Mouse (Mus musculus) testis, adult 2 months (tissue): ENCODE data around the gene Lrrc28. TPM values are rescaled to one million over a fixed set of nuclear protein-coding genes. Genes with fewer than 3 reads are reported as not detected.
"Not testable (repeated sequence)": the region's sequence is repeated elsewhere in the genome, so short reads cannot be mapped to it uniquely, and the experiment has no call there.

Source experiments
- H3K27ac ChIP-seq: fragments of 200-500 bp; 2 replicates; pipeline ENCODE4 v1.5.1; 2012; ENCODE audit warnings: low read depth, low read length; ENCODE audit not compliant: control insufficient read depth, insufficient read depth
- H3K27me3 ChIP-seq: fragments of 200-500 bp; 2 replicates; pipeline ENCODE4 v1.6.1; 2012; ENCODE audit warnings: mild to moderate bottlenecking, low read length, moderate library complexity; ENCODE audit not compliant: control insufficient read depth, insufficient read depth
- H3K36me3 ChIP-seq: fragments of 200-500 bp; 2 replicates; pipeline ENCODE4 v1.6.1; 2012; ENCODE audit warnings: mild to moderate bottlenecking, low read length; ENCODE audit not compliant: control insufficient read depth, insufficient read depth
- H3K4me1 ChIP-seq: fragments of 200-500 bp; 2 replicates; pipeline ENCODE4 v1.6.1; 2012; ENCODE audit warnings: low read length; ENCODE audit not compliant: control insufficient read depth, insufficient read depth
- H3K4me3 ChIP-seq: fragments of 200-500 bp; 2 replicates; pipeline ENCODE4 v1.5.1; 2012; ENCODE audit warnings: low read depth, mild to moderate bottlenecking, low read length, moderate library complexity, mixed read lengths; ENCODE audit not compliant: control insufficient read depth
- CTCF ChIP-seq: fragments of 200-500 bp; IDR thresholded peaks from 2 replicates; pipeline ENCODE4 v1.5.1; 2012; ENCODE audit warnings: low read depth, mild to moderate bottlenecking, inconsistent platforms, low read length, moderate library complexity; ENCODE audit not compliant: control insufficient read depth, insufficient read depth, insufficient replicate concordance
- POLR2A ChIP-seq: fragments of 200-500 bp; IDR thresholded peaks from 2 replicates; pipeline ENCODE4 v1.6.1; 2012; ENCODE audit warnings: low read depth, mild to moderate bottlenecking, inconsistent platforms, low read length, moderate library complexity; ENCODE audit not compliant: control insufficient read depth
- polyA plus RNA-seq: library from polyadenylated mRNA; depleted of rRNA; stranded (reverse); fragments of >200 nt; gene quantifications from 2 replicates; pipeline ENCODE4 v1.2.3, GENCODE M21; 2012

The Lrrc28 gene
- polyA plus RNA-seq, 1 experiment = 565 TPM

DNA sequence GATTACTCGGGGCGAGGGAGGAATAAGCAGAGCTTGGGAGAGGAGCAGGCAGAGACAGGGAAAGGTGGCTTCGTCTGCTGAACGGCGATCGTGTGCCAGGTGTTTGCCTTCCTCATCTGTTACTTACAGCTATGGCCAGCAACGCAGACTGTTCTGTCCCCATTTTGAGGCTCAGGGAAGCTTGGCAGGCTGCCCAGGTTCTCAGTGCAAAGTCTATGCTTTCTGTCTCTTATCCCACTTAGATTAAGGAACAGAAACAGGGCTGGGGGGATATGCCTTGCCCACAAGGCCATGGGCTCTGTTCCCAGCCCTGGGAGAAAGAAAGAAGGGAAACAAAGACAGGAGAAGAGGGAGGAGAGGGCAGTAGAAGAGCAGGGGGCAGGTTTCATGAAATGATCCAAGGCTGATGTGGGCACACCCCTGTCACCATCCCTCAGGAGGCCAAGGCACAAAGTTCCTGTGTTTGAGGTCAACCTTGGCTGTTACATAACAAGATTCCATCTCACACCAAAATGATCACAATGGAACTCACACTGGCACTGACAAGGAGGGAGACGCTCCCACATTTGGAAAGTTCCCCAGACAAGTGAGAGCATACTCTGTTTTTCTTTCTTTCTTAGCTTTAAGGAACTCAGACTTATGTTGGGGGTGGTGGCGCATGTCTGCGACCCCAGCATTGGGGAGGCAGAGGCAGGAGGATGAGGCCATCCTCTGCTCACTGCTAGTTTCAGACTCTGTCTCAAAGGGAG is 116.8 kb downstream of the Lrrc28 start:
- Histone ChIP-seq H3K36me3 (no peaks in the 10 kb centered on the region; the same call in 1 of the 2 replicates), H3K27me3 (no peaks in the 10 kb centered on the region), H3K4me1 (peaks cover 14% of the 10 kb centered on the region), H3K4me3 (no peak overlapping the region), H3K27ac (peak overlapping the region; percentile 32)
- TF ChIP-seq POLR2A = no peak
- TF ChIP-seq CTCF = no peak

GRCm38 (mm10) chr7:67525886-67526580 is 119.0 kb downstream of the Lrrc28 start:
- Histone ChIP-seq H3K27ac (no peak overlapping the region), H3K36me3 (no peaks in the 10 kb centered on the region; the same call in 1 of the 2 replicates), H3K4me3 (no peak overlapping the region), H3K27me3 (no peaks in the 10 kb centered on the region), H3K4me1 (peaks cover 14% of the 10 kb centered on the region)
- no peak for TF ChIP-seq POLR2A
- no peak for TF ChIP-seq CTCF

DNA sequence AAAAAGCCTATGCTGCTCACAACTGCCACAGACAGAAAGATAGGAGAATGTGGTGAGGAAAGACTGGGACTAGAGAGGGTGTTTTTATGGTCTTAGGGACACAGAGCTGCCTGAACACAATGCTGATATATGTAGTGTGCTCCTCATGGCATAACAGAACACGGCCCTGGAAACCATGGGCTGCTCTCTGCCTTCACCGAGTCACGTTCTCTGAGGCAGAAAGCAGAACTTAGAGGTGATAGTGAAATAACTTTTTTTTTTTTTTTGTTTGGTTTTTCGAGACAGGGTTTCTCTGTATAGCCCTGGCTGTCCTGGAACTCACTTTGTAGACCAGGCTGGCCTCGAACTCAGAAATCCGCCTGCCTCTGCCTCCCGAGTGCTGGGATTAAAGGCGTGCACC is 121.0 kb downstream of the Lrrc28 start:
- H3K27me3 ChIP-seq, H3K4me1 ChIP-seq, H3K27ac ChIP-seq, H3K36me3 ChIP-seq, H3K4me3 ChIP-seq: not testable (repeated sequence)

DNA sequence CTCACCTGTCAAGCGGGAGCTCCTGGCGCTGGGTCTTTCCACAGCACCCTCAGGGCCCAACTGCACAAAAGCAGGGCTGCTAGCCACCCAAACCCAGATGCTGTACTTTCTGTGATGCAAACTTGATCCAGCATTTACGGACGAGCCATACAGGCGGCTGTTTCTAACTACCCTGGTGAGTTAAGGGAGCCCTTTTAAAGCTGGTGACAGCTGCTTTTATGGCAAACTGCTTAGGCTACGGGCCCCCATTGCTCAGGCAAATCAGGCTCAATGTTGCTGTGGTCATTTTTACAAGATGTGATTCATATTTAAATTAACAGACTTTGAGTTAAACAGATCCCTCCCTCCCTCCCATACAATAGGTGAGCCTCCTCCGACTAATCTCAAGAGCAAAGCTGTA is 121.7 kb downstream of the Lrrc28 start:
- no peak for TF ChIP-seq CTCF
- TF ChIP-seq POLR2A = no peak
- no peaks in the 10 kb centered on the region for H3K27me3 ChIP-seq
- no peak overlapping the region for H3K27ac ChIP-seq
- H3K36me3 ChIP-seq = no peaks in the 10 kb centered on the region
- no peak overlapping the region for H3K4me3 ChIP-seq
- H3K4me1 ChIP-seq = peaks cover 3% of the 10 kb centered on the region

- H3K4me1 ChIP-seq, H3K36me3 ChIP-seq, H3K27ac ChIP-seq, H3K27me3 ChIP-seq, H3K4me3 ChIP-seq: not testable (repeated sequence)
These were observed 123.3 kb downstream of the Lrrc28 start for GRCm38 (mm10) chr7:67521731-67522130.

DNA sequence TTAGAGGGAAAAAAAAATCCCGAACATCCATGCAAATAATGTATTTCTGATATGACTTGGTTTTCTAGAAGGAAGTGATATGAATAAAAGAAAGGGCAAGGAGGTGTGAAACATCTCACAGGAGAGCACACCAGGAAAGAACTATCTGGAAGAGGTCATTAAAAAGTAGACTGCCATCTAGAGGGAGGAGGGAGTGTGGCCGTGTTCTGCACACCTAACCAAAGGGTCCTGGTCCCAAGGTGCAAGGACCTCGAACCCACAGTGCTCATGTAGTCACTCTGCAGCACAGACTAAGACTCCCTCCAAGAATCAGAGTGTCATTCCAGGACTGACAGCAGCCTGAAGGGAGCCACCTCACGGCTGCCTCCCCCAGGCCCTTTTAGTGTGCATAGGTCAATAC is 124.1 kb downstream of the Lrrc28 start:
- H3K36me3 ChIP-seq = no peaks in the 10 kb centered on the region
- TF ChIP-seq CTCF (peak; percentile 23; the same call in 1 of the 2 replicates), POLR2A (no peak)
- H3K4me1 ChIP-seq = no peaks in the 10 kb centered on the region
- no peak overlapping the region for H3K27ac ChIP-seq
- no peak overlapping the region for H3K4me3 ChIP-seq
- no peaks in the 10 kb centered on the region for H3K27me3 ChIP-seq

DNA sequence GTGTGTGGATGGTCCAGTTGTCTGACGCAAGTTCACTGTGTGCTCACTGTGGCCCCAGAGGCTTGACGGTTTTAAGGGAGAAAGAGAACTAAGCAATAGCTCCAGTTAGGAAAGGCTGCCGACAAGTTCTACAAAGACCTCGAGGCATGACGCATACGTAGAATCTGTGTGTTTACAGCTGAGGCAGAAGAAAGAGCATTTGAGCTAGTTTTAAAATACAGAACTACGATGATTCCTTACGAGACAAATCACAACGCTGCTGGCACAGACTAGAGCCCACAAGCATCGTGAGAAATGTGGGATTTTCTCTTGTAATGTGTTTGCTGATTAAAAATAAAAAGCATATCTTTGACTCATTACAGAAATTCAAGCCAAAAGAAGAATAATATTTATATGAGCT is 125.1 kb downstream of the Lrrc28 start:
- TF ChIP-seq CTCF (no peak), POLR2A (no peak)

More for the DNA sequence above, 125.1 kb downstream of the Lrrc28 start:
- Histone ChIP-seq H3K27ac (no peak overlapping the region), H3K4me3 (no peak overlapping the region), H3K27me3 (no peaks in the 10 kb centered on the region), H3K36me3 (no peaks in the 10 kb centered on the region), H3K4me1 (no peaks in the 10 kb centered on the region)
